24 mouse cellular contexts compared by ENCODE assay signal in genomic region chr17:25946349-25946748, GRCm38 (mm10). TPM values are rescaled to one million over a fixed set of nuclear protein-coding genes. Genes with fewer than 3 reads are reported as not detected.
A peak's percentile ranks its signal among the peaks of the same experiment; 100 is the strongest.
DNase-seq lines count a peak whose midpoint lies in the region; ATAC-seq and TF ChIP-seq lines count a peak whose summit lies in the region.
"Had no signal": no experiment of that assay in that cellular context is flagged by ENCODE, and none has a peak within 500 bp of the region (broad histone marks: within the 10 kb centered on the region; RNA-seq: fewer than 3 reads in every experiment).

No protein-coding gene starts in this region.

- H3K27ac ChIP-seq in heart, embryonic 13.5 days (replicated peaks): no peak overlapping the region
- H3K27ac ChIP-seq in bone marrow, adult 2 months (ENCODE audit: control insufficient read depth, insufficient read depth, low read depth, low read length, poor library complexity): peak overlapping the region; percentile 12
- peak overlapping the region; percentile 73 for H3K27ac ChIP-seq in liver, embryonic 11.5 days (ENCODE audit: low read depth, low read length)
- H3K27ac ChIP-seq: hindbrain, postnatal 0 days; limb, embryonic 15.5 days; midbrain, embryonic 15.5 days; neural tube, embryonic 15.5 days had no signal

- H3K27me3 ChIP-seq in heart, embryonic 13.5 days (replicated peaks): peaks cover 19% of the 10 kb centered on the region
- peaks cover 16% of the 10 kb centered on the region for H3K27me3 ChIP-seq in G1E (ENCODE audit: insufficient read depth, low read length)
- H3K27me3 ChIP-seq in liver, embryonic 11.5 days (replicated peaks; ENCODE audit: control insufficient read depth, insufficient read depth, low read length): peaks cover 16% of the 10 kb centered on the region

- peaks cover 12% of the 10 kb centered on the region for H3K4me1 ChIP-seq in heart, embryonic 13.5 days
- peaks cover 79% of the 10 kb centered on the region for H3K4me1 ChIP-seq in G1E (ENCODE audit: insufficient read depth, low read depth, low read length)
- peaks cover 4% of the 10 kb centered on the region; the same call in 1 of the 2 replicates for H3K4me1 ChIP-seq in bone marrow, adult 2 months (ENCODE audit: control insufficient read depth, insufficient read depth, low read length)
- peaks cover 57% of the 10 kb centered on the region for H3K4me1 ChIP-seq in liver, embryonic 11.5 days (replicated peaks; ENCODE audit: control insufficient read depth, insufficient read depth, low read length)

- no peak for TF ChIP-seq CTCF in G1E (IDR thresholded peaks at IDR 0.05; ENCODE audit: low read depth, low read length)
- TF ChIP-seq CTCF in bone marrow, adult 2 months (IDR thresholded peaks at IDR 0.05; ENCODE audit: control insufficient read depth, insufficient read depth, low read length): no peak

- no peak for DNase-seq in heart, adult 9 months (ENCODE audit: low spot score in 2 of 2)
- no peak for DNase-seq in G1E (ENCODE audit: low spot score)
- DNase-seq in liver, embryonic 11.5 days (ENCODE audit: low spot score): no peak
- no peak for DNase-seq in natural killer cell, adult 2 months (ENCODE audit: low spot score in 2 of 2)
- DNase-seq in frontal cortex, postnatal 36 days (ENCODE audit: low spot score in 2 of 2): no peak
- DNase-seq in kidney, postnatal 36 days: no peak
- DNase-seq: embryo, embryonic 11 days; layer of hippocampus, postnatal 36 days; thymus, postnatal 4 days had no signal

- TF ChIP-seq POLR2A in bone marrow, adult 2 months (IDR thresholded peaks at IDR 0.05; ENCODE audit: borderline replicate concordance, control insufficient read depth, low read depth, low read length): no peak

- H3K9ac ChIP-seq in heart, embryonic 13.5 days: 0 out of 2 replicates have a peak overlapping the region, but pooled peaks have one; percentile 37
- peak overlapping the region; percentile 58 for H3K9ac ChIP-seq in liver, embryonic 11.5 days (ENCODE audit: low read depth, low read length)
- H3K9ac ChIP-seq: heart, embryonic 12.5 days; limb, embryonic 15.5 days; midbrain, embryonic 15.5 days; neural tube, embryonic 15.5 days had no signal

- peak overlapping the region; percentile 16; the same call in 1 of the 2 replicates for H3K4me2 ChIP-seq in heart, embryonic 13.5 days
- peak overlapping the region; percentile 39 for H3K4me2 ChIP-seq in liver, embryonic 11.5 days
- H3K4me2 ChIP-seq: heart, embryonic 12.5 days; limb, embryonic 15.5 days; midbrain, embryonic 15.5 days; neural tube, embryonic 15.5 days had no signal

- H3K9me3 ChIP-seq in heart, embryonic 13.5 days: no peaks in the 10 kb centered on the region
- H3K9me3 ChIP-seq in G1E (replicated peaks): no peaks in the 10 kb centered on the region
- no peaks in the 10 kb centered on the region for H3K9me3 ChIP-seq in liver, embryonic 11.5 days (ENCODE audit: control insufficient read depth, low read length)
- H3K9me3 ChIP-seq: heart, embryonic 12.5 days; limb, embryonic 15.5 days; midbrain, embryonic 15.5 days; neural tube, embryonic 15.5 days had no signal

- no peaks in the 10 kb centered on the region for H3K36me3 ChIP-seq in heart, embryonic 13.5 days
- H3K36me3 ChIP-seq in G1E (replicated peaks): no peaks in the 10 kb centered on the region
- H3K36me3 ChIP-seq in liver, embryonic 11.5 days (ENCODE audit: control insufficient read depth, insufficient read depth, low read length): no peaks in the 10 kb centered on the region
- H3K36me3 ChIP-seq: heart, embryonic 12.5 days; limb, embryonic 15.5 days; midbrain, embryonic 15.5 days; neural tube, embryonic 15.5 days had no signal

- WGBS in heart, embryonic 13.5 days: 67% methylated on average over 7 of the region's 7 CpGs
- 77% methylated on average over 7 of the region's 7 CpGs for WGBS in bone marrow, adult 2 months
- 46% methylated on average over 7 of the region's 7 CpGs for WGBS in liver, embryonic 11.5 days

- ATAC-seq in heart, embryonic 13.5 days (ENCODE audit: extremely low read depth, insufficient number of reproducible peaks, low FRiP score, low TSS enrichment): no peak
- ATAC-seq in G1E (ENCODE audit: extremely low read depth, insufficient number of reproducible peaks, low FRiP score, poor library complexity, severe bottlenecking): no peak
- peak; percentile 39; the same call in 1 of the 2 replicates for ATAC-seq in liver, embryonic 11.5 days (replicated peaks; ENCODE audit: low FRiP score)
- ATAC-seq: hindbrain, postnatal 0 days; lung, postnatal 0 days; midbrain, embryonic 15.5 days had no signal

- no peak overlapping the region for H3K4me3 ChIP-seq in heart, embryonic 13.5 days
- peak overlapping the region; percentile 14; the same call in 1 of the 2 replicates for H3K4me3 ChIP-seq in G1E (ENCODE audit: low read depth, low read length)
- H3K4me3 ChIP-seq in bone marrow, adult 2 months (replicated peaks; ENCODE audit: control insufficient read depth, low read depth, low read length): no peak overlapping the region
- H3K4me3 ChIP-seq in liver, embryonic 11.5 days (ENCODE audit: low read depth, low read length): no peak overlapping the region
- H3K4me3 ChIP-seq: heart, embryonic 12.5 days; limb, embryonic 15.5 days; midbrain, embryonic 15.5 days; myocyte; neural tube, embryonic 15.5 days had no signal

RNA-seq across cellular contexts. Expression of gene Nhlrc4, which starts 1.6 kb away (rescaled TPM):
- polyA plus RNA-seq in heart, embryonic 13.5 days (2015; fragmentation: Nextera tagmentation; extraction: Ambion mirVana): 0.06 TPM in 1 of 2 replicates, not detected in the other
- total RNA-seq in G1E (2014; fragmentation: Nextera tagmentation): 0.38 and 1.7 TPM in 2 replicates
- 0.33 TPM in 1 of 2 replicates, not detected in the other for total RNA-seq in G1E (2017)
- 1.1 and 2.7 TPM in 2 replicates for polyA plus RNA-seq in G1E (2012)
- polyA plus RNA-seq in bone marrow, adult 2 months (2011; ENCODE audit: insufficient read depth, insufficient read length, low replicate concordance, missing spikeins): 3.8 and 6.8 TPM in 2 replicates
- 0.85 and 1.4 TPM in 2 replicates for polyA plus RNA-seq in liver, embryonic 11.5 days (2014; fragmentation: Nextera tagmentation; extraction: Ambion mirVana)
- total RNA-seq: adrenal gland, adult 2 months; gastrocnemius, postnatal 14 days; left cerebral cortex, postnatal 14 days; megakaryocyte, adult 5-6 weeks had no signal
- polyA plus RNA-seq: adrenal gland, adult 2 months; neural tube, embryonic 15.5 days had no signal

RNA-seq across cellular contexts. Expression of gene Pigq, which starts 1.6 kb away (rescaled TPM):
- 60.4 and 62.1 TPM in 2 replicates for polyA plus RNA-seq in heart, embryonic 13.5 days (2015; fragmentation: Nextera tagmentation; extraction: Ambion mirVana)
- 116 and 431 TPM in 2 replicates for total RNA-seq in G1E (2014; fragmentation: Nextera tagmentation)
- 41.4 and 42.1 TPM in 2 replicates for total RNA-seq in G1E (2017)
- 81.8 and 136 TPM in 2 replicates for polyA plus RNA-seq in G1E (2012)
- polyA plus RNA-seq in bone marrow, adult 2 months (2011; ENCODE audit: insufficient read depth, insufficient read length, low replicate concordance, missing spikeins): 241 and 296 TPM in 2 replicates
- 137 and 139 TPM in 2 replicates for polyA plus RNA-seq in liver, embryonic 11.5 days (2014; fragmentation: Nextera tagmentation; extraction: Ambion mirVana)

RNA-seq across cellular contexts. Expression of gene A930017K11Rik, which starts 6.0 kb away (rescaled TPM):
- 0.13 and 0.15 TPM in 2 replicates for polyA plus RNA-seq in heart, embryonic 13.5 days (2015; fragmentation: Nextera tagmentation; extraction: Ambion mirVana)
- total RNA-seq in G1E (2014; fragmentation: Nextera tagmentation) (not detected in 2 replicates), G1E (2017) (0.06 TPM in 1 of 2 replicates, not detected in the other)
- 0.03 and 0.07 TPM in 2 replicates for polyA plus RNA-seq in G1E (2012)
- not detected in 2 replicates for polyA plus RNA-seq in bone marrow, adult 2 months (2011; ENCODE audit: insufficient read depth, insufficient read length, low replicate concordance, missing spikeins)
- polyA plus RNA-seq in liver, embryonic 11.5 days (2014; fragmentation: Nextera tagmentation; extraction: Ambion mirVana): 0.68 and 0.85 TPM in 2 replicates
- total RNA-seq: adrenal gland, adult 2 months; gastrocnemius, postnatal 14 days; megakaryocyte, adult 5-6 weeks had no signal
- polyA plus RNA-seq: embryonic facial prominence, embryonic 14.5 days; forebrain, embryonic 11.5 days; lung, postnatal 0 days had no signal

RNA-seq across cellular contexts. Expression of gene Rab40c, which starts 26.8 kb away (rescaled TPM):
- 16.1 and 16.4 TPM in 2 replicates for polyA plus RNA-seq in heart, embryonic 13.5 days (2015; fragmentation: Nextera tagmentation; extraction: Ambion mirVana)
- total RNA-seq in G1E (2014; fragmentation: Nextera tagmentation): 9.1 and 10.8 TPM in 2 replicates
- 4.2 and 9.3 TPM in 2 replicates for total RNA-seq in G1E (2017)
- 12.4 and 13.5 TPM in 2 replicates for polyA plus RNA-seq in G1E (2012)
- polyA plus RNA-seq in bone marrow, adult 2 months (2011; ENCODE audit: insufficient read depth, insufficient read length, low replicate concordance, missing spikeins): 5.0 and 6.9 TPM in 2 replicates
- polyA plus RNA-seq in liver, embryonic 11.5 days (2014; fragmentation: Nextera tagmentation; extraction: Ambion mirVana): 9.9 and 10.7 TPM in 2 replicates

RNA-seq across cellular contexts. Expression of gene Capn15, which starts 39.2 kb away (rescaled TPM):
- 9.3 and 10.6 TPM in 2 replicates for polyA plus RNA-seq in heart, embryonic 13.5 days (2015; fragmentation: Nextera tagmentation; extraction: Ambion mirVana)
- total RNA-seq in G1E (2014; fragmentation: Nextera tagmentation) (14.6 and 17.3 TPM in 2 replicates), G1E (2017) (2.8 and 3.2 TPM in 2 replicates)
- polyA plus RNA-seq in G1E (2012): 41.6 and 47.8 TPM in 2 replicates
- 11.7 and 18.2 TPM in 2 replicates for polyA plus RNA-seq in bone marrow, adult 2 months (2011; ENCODE audit: insufficient read depth, insufficient read length, low replicate concordance, missing spikeins)
- polyA plus RNA-seq in liver, embryonic 11.5 days (2014; fragmentation: Nextera tagmentation; extraction: Ambion mirVana): 23.0 and 27.4 TPM in 2 replicates
